Mouse (Mus musculus): ENCODE measurements around the gene 1700001O22Rik. TPM values are rescaled to one million over a fixed set of nuclear protein-coding genes. Genes with fewer than 3 reads are reported as not detected.

Gene 1700001O22Rik
- polyA plus RNA-seq, 1 experiment = 10.8 TPM

GRCm38 (mm10) chr2:30819873-30820272 lies 16.4 kb upstream of the 1700001O22Rik start:
- no peak for DNase-seq (ENCODE audit: extremely low spot score in 1 of 2, low spot score in 1 of 2)

DNA sequence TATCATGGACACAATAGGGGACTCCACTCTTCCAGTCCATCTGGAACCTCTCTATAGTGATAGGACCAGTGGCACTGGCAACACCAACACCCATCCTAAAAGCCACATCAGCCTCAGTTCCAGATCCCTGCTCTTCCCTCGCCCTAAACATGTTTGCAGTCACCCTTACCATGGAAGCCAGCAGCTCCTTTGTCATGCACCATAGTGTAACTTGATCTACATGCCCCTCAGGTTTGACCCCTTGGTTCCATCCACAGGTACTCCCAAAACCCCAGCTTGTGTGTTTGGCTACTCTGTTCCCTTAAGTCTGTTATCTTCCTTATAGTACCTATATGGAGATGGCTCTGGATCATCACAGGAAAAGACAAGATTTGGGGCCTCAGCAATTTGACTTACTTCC lies 12.9 kb upstream of the 1700001O22Rik start:
- DNase-seq (ENCODE audit: extremely low spot score in 1 of 2, low spot score in 1 of 2) = no peak

GRCm38 (mm10) chr2:30810573-30810972 lies 7.1 kb upstream of the 1700001O22Rik start:
- no peak for DNase-seq (ENCODE audit: extremely low spot score in 1 of 2, low spot score in 1 of 2)

DNA sequence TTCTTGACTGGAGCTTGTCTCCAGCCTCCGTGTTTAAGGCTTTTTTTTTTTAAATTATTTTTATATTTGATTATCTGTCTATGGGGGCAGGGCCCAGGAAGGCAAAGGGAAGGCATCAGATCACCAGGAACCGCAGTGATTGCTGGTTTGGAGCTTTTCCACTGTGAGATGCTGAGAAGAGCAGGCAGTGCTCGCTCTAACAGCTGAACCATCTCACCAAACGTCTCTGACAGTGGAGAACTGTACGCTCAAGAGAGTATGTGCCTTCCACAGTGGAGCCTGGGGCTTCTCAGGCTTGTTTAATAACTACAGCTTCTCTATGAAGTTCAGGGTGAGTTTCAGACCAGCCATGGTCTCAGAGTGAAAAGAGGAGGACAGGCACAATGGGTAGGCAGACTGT lies 6.0 kb upstream of the 1700001O22Rik start:
- DNase-seq (ENCODE audit: extremely low spot score in 1 of 2, low spot score in 1 of 2) = no peak

DNA sequence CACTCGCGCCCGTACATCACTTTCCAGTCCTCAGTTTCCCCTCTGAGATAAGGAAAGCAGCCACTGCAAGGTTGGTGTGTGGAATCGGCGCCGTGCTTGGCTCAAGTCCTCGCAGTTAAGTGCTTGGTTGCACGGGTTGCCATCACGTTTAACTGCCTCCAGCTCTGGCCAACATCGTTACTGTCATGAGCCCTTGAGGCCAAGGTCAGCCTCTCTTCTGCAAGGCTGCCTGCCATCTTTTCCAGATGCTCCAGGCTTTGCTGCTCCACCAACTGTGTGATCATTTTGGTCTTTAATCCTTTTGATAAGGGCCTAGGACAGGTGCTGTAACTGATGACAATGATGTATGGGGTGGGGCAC lies 4.8 kb upstream of the 1700001O22Rik start:
- no peak for DNase-seq (ENCODE audit: extremely low spot score in 1 of 2, low spot score in 1 of 2)

- DNase-seq (ENCODE audit: extremely low spot score in 1 of 2, low spot score in 1 of 2) = peak; percentile 99
These were observed 4.3 kb upstream of the 1700001O22Rik start, which contains the start of gene Ntmt1 for GRCm38 (mm10) chr2:30807648-30808295. Gene Ntmt1 (plus strand): TSS chr2:30807826.

- no peak for DNase-seq (ENCODE audit: extremely low spot score in 1 of 2, low spot score in 1 of 2)
These were observed 3.7 kb upstream of the 1700001O22Rik start for GRCm38 (mm10) chr2:30807147-30807647.

DNA sequence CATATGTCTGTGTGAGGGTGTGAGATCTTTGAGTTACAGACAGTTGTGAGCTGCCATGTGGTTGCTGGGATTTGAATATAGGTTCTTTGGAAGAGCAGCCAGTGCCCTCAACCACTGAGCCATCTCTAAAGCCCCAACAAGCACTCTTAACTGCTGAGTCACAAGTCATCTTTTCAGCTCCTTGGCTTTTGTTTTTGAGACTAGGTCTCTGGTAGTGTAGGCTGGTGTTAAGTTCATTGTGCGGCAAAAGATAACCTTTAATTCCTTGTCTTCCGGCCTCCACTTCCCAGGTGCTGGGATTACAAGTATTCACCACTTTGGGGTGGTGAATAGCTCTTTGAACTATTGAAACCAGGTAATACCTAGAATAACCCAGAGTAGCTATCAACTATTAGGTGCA lies 2.5 kb upstream of the 1700001O22Rik start:
- no peak for DNase-seq (ENCODE audit: extremely low spot score in 1 of 2, low spot score in 1 of 2)

DNA sequence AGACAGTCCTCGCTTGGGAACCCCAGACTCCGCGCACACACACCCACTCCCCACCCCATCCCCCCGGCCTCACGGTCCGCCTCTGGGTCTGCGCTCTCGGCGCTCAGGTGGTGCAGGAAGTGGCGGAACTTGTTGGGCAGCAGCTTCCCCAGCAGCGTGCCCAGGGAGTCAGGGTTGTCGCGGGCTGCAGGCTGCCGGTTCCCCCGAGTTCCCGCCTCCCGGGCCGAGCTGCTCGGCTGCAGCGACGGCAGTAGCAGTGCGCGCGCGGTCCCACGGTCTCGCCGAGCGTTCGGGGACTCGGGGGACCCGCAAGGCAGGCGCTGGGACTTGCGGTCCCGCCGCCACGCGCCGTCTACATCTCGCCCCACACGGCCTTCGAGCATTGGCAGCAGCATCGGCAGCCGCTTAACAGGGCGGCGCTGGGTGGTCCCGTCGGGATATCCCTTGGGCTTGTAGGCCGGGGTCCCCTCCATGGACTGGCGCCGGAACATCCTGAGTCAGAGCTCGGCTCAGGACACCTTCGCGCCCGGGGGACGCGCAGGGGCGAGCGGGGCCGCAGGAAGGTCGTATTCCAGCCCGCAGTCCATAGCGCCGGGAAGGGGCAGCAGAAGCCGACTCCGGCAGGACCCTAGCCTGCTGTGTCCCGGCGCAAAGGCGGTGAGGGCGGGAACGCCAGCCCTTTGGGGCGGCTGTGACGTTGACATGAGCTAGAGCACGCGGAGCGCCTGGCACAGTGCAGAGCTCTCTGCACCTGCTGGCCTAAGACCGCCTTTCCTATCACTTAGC lies 2.2 kb downstream of the 1700001O22Rik start:
- no peak for DNase-seq (ENCODE audit: extremely low spot score in 1 of 2, low spot score in 1 of 2)

- no peak for DNase-seq (ENCODE audit: extremely low spot score in 1 of 2, low spot score in 1 of 2)
These were observed 2.8 kb downstream of the 1700001O22Rik start for GRCm38 (mm10) chr2:30800671-30801066.

GRCm38 (mm10) chr2:30799456-30799855 lies 4.0 kb downstream of the 1700001O22Rik start:
- DNase-seq (ENCODE audit: extremely low spot score in 1 of 2, low spot score in 1 of 2) = no peak

- peak; percentile 92 to 93 for DNase-seq (ENCODE audit: extremely low spot score in 1 of 2, low spot score in 1 of 2)
These were observed 7.1 kb downstream of the 1700001O22Rik start for GRCm38 (mm10) chr2:30796382-30796781.

DNA sequence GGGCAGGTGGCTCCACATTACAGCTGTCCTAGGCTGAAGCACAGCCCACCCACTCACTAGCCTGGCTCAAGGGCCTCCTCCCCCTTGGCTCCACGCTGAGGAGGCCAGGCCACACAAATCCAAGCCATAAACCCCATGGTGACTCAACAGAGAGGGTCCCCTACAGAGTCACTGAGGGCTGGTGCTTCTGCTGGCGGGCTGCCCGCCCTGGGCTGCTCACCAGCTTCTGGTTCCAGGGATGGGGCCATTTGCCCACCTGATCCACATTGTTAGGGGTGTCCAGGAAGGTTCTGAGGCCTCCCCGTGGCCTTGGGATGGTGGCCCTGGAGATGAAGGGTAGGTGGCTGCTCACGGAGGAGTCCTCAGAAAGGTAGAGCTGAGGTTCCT lies 7.6 kb downstream of the 1700001O22Rik start:
- no peak for DNase-seq (ENCODE audit: extremely low spot score in 1 of 2, low spot score in 1 of 2)

GRCm38 (mm10) chr2:30795271-30795888 lies 8.1 kb downstream of the 1700001O22Rik start:
- no peak for DNase-seq (ENCODE audit: extremely low spot score in 1 of 2, low spot score in 1 of 2)

DNA sequence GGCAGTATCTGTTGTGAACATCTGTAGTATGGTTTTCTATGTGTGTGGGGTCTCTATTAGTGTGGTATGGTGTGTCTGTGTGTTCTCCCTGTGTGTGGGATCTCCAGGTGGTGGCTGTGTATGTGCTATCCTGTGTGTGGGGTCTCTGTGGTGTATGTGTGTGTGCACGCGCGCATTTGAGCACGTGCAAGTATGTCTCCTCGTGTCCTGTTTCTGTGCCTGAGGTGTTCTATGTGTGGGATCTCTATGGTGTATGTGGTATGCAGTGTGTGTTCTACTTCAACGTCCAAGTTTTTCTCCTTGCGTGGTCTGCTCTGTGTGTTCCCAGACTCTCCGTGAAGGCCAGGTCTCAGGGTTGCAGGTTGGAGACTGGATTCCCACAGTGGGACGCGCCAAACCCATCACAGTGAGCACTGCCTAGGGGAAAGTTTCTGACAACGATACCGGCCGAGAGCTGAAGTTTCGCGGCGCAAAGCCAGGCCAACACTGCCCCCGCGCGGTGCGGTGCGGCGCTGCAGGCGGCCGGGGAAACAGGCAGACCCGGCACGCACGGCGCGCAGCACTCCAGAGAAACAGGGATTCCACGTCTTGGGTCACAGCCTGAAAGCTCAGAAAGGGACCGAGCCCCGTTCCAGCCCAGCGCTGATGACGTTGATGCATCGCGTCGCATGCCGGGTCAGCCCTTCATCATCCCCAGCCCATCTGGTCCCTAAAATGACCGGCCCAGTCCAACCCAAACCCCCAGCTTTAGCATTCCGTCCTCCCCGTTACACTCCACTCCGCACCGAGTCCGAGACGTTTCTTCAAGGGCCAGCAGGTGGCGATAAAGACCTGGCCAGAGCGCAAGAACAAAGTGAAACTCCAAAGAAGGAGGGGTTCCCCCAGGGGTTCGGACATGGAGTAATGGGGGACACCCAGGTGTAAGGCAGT lies 9.0 kb downstream of the 1700001O22Rik start:
- DNase-seq (ENCODE audit: extremely low spot score in 1 of 2, low spot score in 1 of 2) = peak; percentile 81 to 99

GRCm38 (mm10) chr2:30792061-30792460 lies 11.4 kb downstream of the 1700001O22Rik start:
- no peak for DNase-seq (ENCODE audit: extremely low spot score in 1 of 2, low spot score in 1 of 2)

DNA sequence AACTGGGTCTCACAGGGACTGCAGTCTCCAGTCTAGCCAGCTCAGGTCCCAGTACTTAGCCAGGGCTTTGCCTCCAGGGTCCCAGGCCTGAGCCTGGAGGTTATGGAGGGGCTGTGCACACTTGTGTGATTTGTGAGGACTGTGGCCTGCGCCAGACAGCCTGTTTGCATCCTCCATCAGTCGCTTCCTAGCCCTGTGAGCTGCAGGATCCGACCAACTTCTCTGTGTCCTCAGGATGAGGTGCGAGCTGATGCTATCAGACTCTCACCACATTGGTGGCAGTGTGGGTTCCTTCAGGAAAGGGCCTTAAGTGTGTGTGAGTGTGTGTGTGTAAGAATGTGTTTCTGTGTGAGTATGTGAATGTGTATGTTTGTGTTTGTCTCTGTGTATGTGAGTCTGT lies 16.0 kb downstream of the 1700001O22Rik start:
- DNase-seq (ENCODE audit: extremely low spot score in 1 of 2, low spot score in 1 of 2) = no peak

- no peak for DNase-seq (ENCODE audit: extremely low spot score in 1 of 2, low spot score in 1 of 2)
These were observed 19.1 kb downstream of the 1700001O22Rik start for GRCm38 (mm10) chr2:30784078-30784994.

GRCm38 (mm10) chr2:30783346-30783745 lies 20.1 kb downstream of the 1700001O22Rik start:
- peak in 1 of 2 experiments; percentile 88 for DNase-seq (ENCODE audit: extremely low spot score in 1 of 2, low spot score in 1 of 2)
